Mouse (Mus musculus) kidney, embryonic 14.5 days (tissue): ENCODE results near the gene Gm10160. TPM values are rescaled to one million over a fixed set of nuclear protein-coding genes. Genes with fewer than 3 reads are reported as not detected.

Experiments
- ATAC-seq: fragments of 200-750 bp; cut with Nextera tagmentation; 2 replicates; pipeline ENCODE4 v1.8.0; 2017; ENCODE audit warnings: moderate number of reproducible peaks, mild to moderate bottlenecking, moderate TSS enrichment, moderate library complexity; ENCODE audit not compliant: low FRiP score, low TSS enrichment
- H3K27ac ChIP-seq: fragments of 300-500 bp; sonication (generic); 2 replicates; pipeline ENCODE4 v1.5.1; 2014; ENCODE audit warnings: low read depth, mild to moderate bottlenecking, low read length, moderate library complexity, mixed read lengths
- H3K27me3 ChIP-seq: fragments of 300-500 bp; sonication (generic); 2 replicates; pipeline ENCODE4 v1.6.1; 2014; ENCODE audit warnings: mild to moderate bottlenecking, low read length; ENCODE audit not compliant: control insufficient read depth, insufficient read depth
- H3K36me3 ChIP-seq: fragments of 300-500 bp; sonication (generic); 2 replicates; pipeline ENCODE4 v1.6.1; 2014; ENCODE audit warnings: low read length, mixed read lengths; ENCODE audit not compliant: control insufficient read depth, insufficient read depth
- H3K4me1 ChIP-seq: fragments of 300-500 bp; sonication (generic); 2 replicates; pipeline ENCODE4 v1.6.1; 2014; ENCODE audit warnings: low read length, mixed read lengths; ENCODE audit not compliant: control insufficient read depth, insufficient read depth
- H3K4me2 ChIP-seq: fragments of 300-500 bp; sonication (generic); replicated peaks from 2 replicates; pipeline ENCODE4 v1.6.1; 2014; ENCODE audit warnings: low read depth, mild to moderate bottlenecking, low read length
- H3K4me3 ChIP-seq: fragments of 300-500 bp; sonication (generic); 2 replicates; pipeline ENCODE4 v1.5.1; 2014; ENCODE audit warnings: mild to moderate bottlenecking, low read length
- H3K9ac ChIP-seq: fragments of 300-500 bp; sonication (generic); 2 replicates; pipeline ENCODE4 v1.6.1; 2014; ENCODE audit warnings: low read depth, mild to moderate bottlenecking, low read length, moderate library complexity
- H3K9me3 ChIP-seq: fragments of 300-500 bp; sonication (generic); 2 replicates; pipeline ENCODE4 v1.6.1; 2016; ENCODE audit warnings: low read length; ENCODE audit not compliant: control insufficient read depth
- WGBS: fragments of 180-500 bp; shearing (Covaris S2); extraction: QIAGEN DNeasy Blood & Tissue Kit; methylation state at CpG from one replicate; pipeline ENCODE4 v1.1.7; 2014; 5-methylcytosine and 5-hydroxymethylcytosine counted together
- polyA plus RNA-seq: library from polyadenylated mRNA; unstranded; fragments of >200 nt; fragmentation: Nextera tagmentation; extraction: Ambion mirVana; gene quantifications from 2 replicates; pipeline ENCODE4 v1.2.1, GENCODE M21; 2014

Gene Gm10160
- polyA plus RNA-seq, 1 experiment from 2014 or later: not detected

- H3K36me3 ChIP-seq: no peaks in the 10 kb centered on the region
- H3K27me3 ChIP-seq: no peaks in the 10 kb centered on the region
- WGBS: 74% methylated on average over 3 of the region's 3 CpGs
- no peak overlapping the region for H3K9ac ChIP-seq
- no peaks in the 10 kb centered on the region for H3K9me3 ChIP-seq
- H3K4me3 ChIP-seq: no peak overlapping the region
- peak overlapping the region; percentile 38; the same call in 1 of the 2 replicates for H3K27ac ChIP-seq
- H3K4me2 ChIP-seq: no peak overlapping the region
- no peak for ATAC-seq
- no peaks in the 10 kb centered on the region for H3K4me1 ChIP-seq
Observed at GRCm38 (mm10) chr7:81851706-81852105, 3.9 kb downstream of the Gm10160 start.

GRCm38 (mm10) chr7:81850171-81850570 lies 5.4 kb downstream of the Gm10160 start:
- WGBS: 58% methylated on average over 6 of the region's 6 CpGs
- Histone ChIP-seq H3K9ac (no peak overlapping the region), H3K4me2 (no peak overlapping the region), H3K36me3 (no peaks in the 10 kb centered on the region), H3K9me3 (no peaks in the 10 kb centered on the region), H3K4me1 (0 out of 2 replicates have a peak, but pooled peaks cover 2% of the 10 kb centered on the region), H3K4me3 (no peak overlapping the region), H3K27ac (no peak overlapping the region), H3K27me3 (no peaks in the 10 kb centered on the region)
- no peak for ATAC-seq

- 94% methylated on average over 7 of the region's 7 CpGs for WGBS
- no peak for ATAC-seq
- Histone ChIP-seq H3K4me2 (no peak overlapping the region), H3K4me3 (no peak overlapping the region), H3K4me1 (0 out of 2 replicates have a peak, but pooled peaks cover 5% of the 10 kb centered on the region), H3K27me3 (no peaks in the 10 kb centered on the region), H3K9me3 (no peaks in the 10 kb centered on the region), H3K27ac (no peak overlapping the region), H3K36me3 (no peaks in the 10 kb centered on the region), H3K9ac (no peak overlapping the region)
Observed at GRCm38 (mm10) chr7:81849633-81850032, 6.0 kb downstream of the Gm10160 start.

- H3K4me1 ChIP-seq: 0 out of 2 replicates have a peak, but pooled peaks cover 5% of the 10 kb centered on the region
- no peak overlapping the region for H3K9ac ChIP-seq
- H3K4me2 ChIP-seq: no peak overlapping the region
- no peak overlapping the region for H3K27ac ChIP-seq
- no peaks in the 10 kb centered on the region for H3K36me3 ChIP-seq
- no peaks in the 10 kb centered on the region for H3K9me3 ChIP-seq
- 89% methylated on average over 5 of the region's 5 CpGs for WGBS
- no peak for ATAC-seq
- no peak overlapping the region for H3K4me3 ChIP-seq
- H3K27me3 ChIP-seq: no peaks in the 10 kb centered on the region
Observed at GRCm38 (mm10) chr7:81849214-81849613, 6.4 kb downstream of the Gm10160 start.

GRCm38 (mm10) chr7:81847777-81848176 lies 7.8 kb downstream of the Gm10160 start:
- Histone ChIP-seq H3K4me3 (no peak overlapping the region), H3K9me3 (no peaks in the 10 kb centered on the region), H3K4me1 (0 out of 2 replicates have a peak, but pooled peaks cover 5% of the 10 kb centered on the region), H3K4me2 (no peak overlapping the region), H3K27ac (no peak overlapping the region), H3K27me3 (no peaks in the 10 kb centered on the region), H3K36me3 (no peaks in the 10 kb centered on the region), H3K9ac (no peak overlapping the region)
- WGBS: 39% methylated on average over 4 of the region's 4 CpGs
- ATAC-seq: no peak

- 0 out of 2 replicates have a peak, but pooled peaks cover 5% of the 10 kb centered on the region for H3K4me1 ChIP-seq
- no peak overlapping the region for H3K9ac ChIP-seq
- WGBS: 44% methylated on average over 8 of the region's 8 CpGs
- no peak for ATAC-seq
- H3K4me2 ChIP-seq: no peak overlapping the region
- no peaks in the 10 kb centered on the region for H3K36me3 ChIP-seq
- H3K27me3 ChIP-seq: no peaks in the 10 kb centered on the region
- H3K4me3 ChIP-seq: no peak overlapping the region
- H3K9me3 ChIP-seq: no peaks in the 10 kb centered on the region
- no peak overlapping the region for H3K27ac ChIP-seq
Observed at GRCm38 (mm10) chr7:81847010-81847409, 8.6 kb downstream of the Gm10160 start.

GRCm38 (mm10) chr7:81846008-81846407 lies 9.6 kb downstream of the Gm10160 start:
- no peak for ATAC-seq
- WGBS: 78% methylated on average over 8 of the region's 8 CpGs
- Histone ChIP-seq H3K27me3 (no peaks in the 10 kb centered on the region), H3K9ac (no peak overlapping the region), H3K36me3 (no peaks in the 10 kb centered on the region), H3K9me3 (no peaks in the 10 kb centered on the region), H3K4me1 (0 out of 2 replicates have a peak, but pooled peaks cover 5% of the 10 kb centered on the region), H3K4me2 (no peak overlapping the region), H3K27ac (no peak overlapping the region), H3K4me3 (no peak overlapping the region)

GRCm38 (mm10) chr7:81845313-81845712 lies 10.3 kb downstream of the Gm10160 start:
- H3K4me1 ChIP-seq: 0 out of 2 replicates have a peak, but pooled peaks cover 5% of the 10 kb centered on the region
- no peak overlapping the region for H3K4me2 ChIP-seq
- no peaks in the 10 kb centered on the region for H3K36me3 ChIP-seq
- no peak overlapping the region for H3K9ac ChIP-seq
- WGBS: 69% methylated on average over 3 of the region's 3 CpGs
- no peaks in the 10 kb centered on the region for H3K9me3 ChIP-seq
- no peaks in the 10 kb centered on the region for H3K27me3 ChIP-seq
- no peak overlapping the region for H3K4me3 ChIP-seq
- H3K27ac ChIP-seq: no peak overlapping the region
- ATAC-seq: no peak

- Histone ChIP-seq H3K9ac (no peak overlapping the region), H3K27me3 (no peaks in the 10 kb centered on the region), H3K36me3 (no peaks in the 10 kb centered on the region), H3K9me3 (no peaks in the 10 kb centered on the region), H3K4me3 (no peak overlapping the region), H3K4me2 (no peak overlapping the region), H3K27ac (no peak overlapping the region), H3K4me1 (0 out of 2 replicates have a peak, but pooled peaks cover 5% of the 10 kb centered on the region)
- ATAC-seq: no peak
- 53% methylated on average over 11 of the region's 11 CpGs for WGBS
Observed at GRCm38 (mm10) chr7:81844801-81845200, 10.8 kb downstream of the Gm10160 start.
